Mouse (Mus musculus): ENCODE data around the gene Arrb1. TPM values are rescaled to one million over a fixed set of nuclear protein-coding genes. Genes with fewer than 3 reads are reported as not detected.
A peak's percentile ranks its signal among the peaks of the same experiment; 100 is the strongest.
"Not testable (repeated sequence)": the region's sequence is repeated elsewhere in the genome, so short reads cannot be mapped to it uniquely, and the experiment has no call there.

The Arrb1 gene
- 5.5 and 7.2 TPM in 2 replicates for polyA plus RNA-seq (2015; fragmentation: Nextera tagmentation; extraction: Ambion mirVana)

- Histone ChIP-seq H3K36me3 (no peaks in the 10 kb centered on the region), H3K9ac (peak within 1 kb of the TSS; percentile 70), H3K4me3 (replicated peaks) (peak within 1 kb of the TSS; percentile 70), H3K27me3 (no peaks in the 10 kb centered on the region), H3K27ac (replicated peaks) (peak within 1 kb of the TSS; percentile 74), H3K9me3 (replicated peaks) (no peaks in the 10 kb centered on the region), H3K4me2 (replicated peaks) (peak within 1 kb of the TSS; percentile 91), H3K4me1 (peaks cover 54% of the 10 kb centered on the region)
- ATAC-seq (ENCODE audit: insufficient number of reproducible peaks, low FRiP score, low TSS enrichment, low read depth): peak; percentile 84
- under 1% methylated on average over 62 of the region's 68 CpGs for WGBS
Observed at GRCm38 (mm10) chr7:99534901-99535735, at the start of gene Arrb1. Gene Arrb1, plus strand, starts transcription at chr7:99535466.

- H3K4me1 ChIP-seq: no peaks in the 10 kb centered on the region
- no peak overlapping the region for H3K4me3 ChIP-seq (replicated peaks)
- no peaks in the 10 kb centered on the region for H3K36me3 ChIP-seq
- H3K4me2 ChIP-seq (replicated peaks): no peak overlapping the region
- H3K9me3 ChIP-seq (replicated peaks): 0 out of 2 replicates have a peak, but pooled peaks cover 3% of the 10 kb centered on the region
- peaks cover 8% of the 10 kb centered on the region; the same call in 1 of the 2 replicates for H3K27me3 ChIP-seq
- WGBS: 66% methylated on average over 5 of the region's 5 CpGs
- no peak overlapping the region for H3K9ac ChIP-seq
- ATAC-seq (ENCODE audit: insufficient number of reproducible peaks, low FRiP score, low TSS enrichment, low read depth): no peak
- no peak overlapping the region for H3K27ac ChIP-seq (replicated peaks)
Observed at GRCm38 (mm10) chr7:99489708-99490107, 45.6 kb upstream of the Arrb1 start.

- WGBS: 58% methylated on average over 1 of the region's 1 CpGs
- Histone ChIP-seq H3K9me3 (replicated peaks) (no peaks in the 10 kb centered on the region), H3K27me3 (no peaks in the 10 kb centered on the region), H3K9ac (no peak overlapping the region), H3K27ac (replicated peaks) (no peak overlapping the region), H3K4me3 (replicated peaks) (no peak overlapping the region), H3K4me1 (no peaks in the 10 kb centered on the region), H3K36me3 (no peaks in the 10 kb centered on the region), H3K4me2 (replicated peaks) (no peak overlapping the region)
- no peak for ATAC-seq (ENCODE audit: insufficient number of reproducible peaks, low FRiP score, low TSS enrichment, low read depth)
Observed at GRCm38 (mm10) chr7:99499128-99499527, 36.1 kb upstream of the Arrb1 start.

GRCm38 (mm10) chr7:99500201-99500600 lies 35.1 kb upstream of the Arrb1 start:
- peak; percentile 43 for ATAC-seq (ENCODE audit: insufficient number of reproducible peaks, low FRiP score, low TSS enrichment, low read depth)
- Histone ChIP-seq H3K36me3 (no peaks in the 10 kb centered on the region), H3K4me1 (no peaks in the 10 kb centered on the region), H3K27ac (replicated peaks) (no peak overlapping the region), H3K9me3 (replicated peaks) (no peaks in the 10 kb centered on the region), H3K27me3 (no peaks in the 10 kb centered on the region), H3K9ac (no peak overlapping the region), H3K4me3 (replicated peaks) (no peak overlapping the region), H3K4me2 (replicated peaks) (no peak overlapping the region)
- 3% methylated on average over 8 of the region's 8 CpGs for WGBS

- no peak for ATAC-seq (ENCODE audit: insufficient number of reproducible peaks, low FRiP score, low TSS enrichment, low read depth)
- Histone ChIP-seq H3K9ac (no peak overlapping the region), H3K27ac (replicated peaks) (no peak overlapping the region), H3K9me3 (replicated peaks) (no peaks in the 10 kb centered on the region), H3K4me3 (replicated peaks) (no peak overlapping the region), H3K27me3 (no peaks in the 10 kb centered on the region), H3K4me2 (replicated peaks) (no peak overlapping the region), H3K36me3 (no peaks in the 10 kb centered on the region), H3K4me1 (no peaks in the 10 kb centered on the region)
- WGBS: 32% methylated on average over 5 of the region's 5 CpGs
Observed at GRCm38 (mm10) chr7:99500655-99501054, 34.6 kb upstream of the Arrb1 start.

GRCm38 (mm10) chr7:99501148-99501547 lies 34.1 kb upstream of the Arrb1 start:
- Histone ChIP-seq H3K27ac (replicated peaks) (no peak overlapping the region), H3K4me3 (replicated peaks) (no peak overlapping the region), H3K27me3 (no peaks in the 10 kb centered on the region), H3K9me3 (replicated peaks) (no peaks in the 10 kb centered on the region), H3K4me2 (replicated peaks) (no peak overlapping the region), H3K36me3 (no peaks in the 10 kb centered on the region), H3K4me1 (no peaks in the 10 kb centered on the region), H3K9ac (no peak overlapping the region)
- ATAC-seq (ENCODE audit: insufficient number of reproducible peaks, low FRiP score, low TSS enrichment, low read depth): no peak
- 54% methylated on average over 1 of the region's 1 CpGs for WGBS

- ATAC-seq (ENCODE audit: insufficient number of reproducible peaks, low FRiP score, low TSS enrichment, low read depth): no peak
- H3K4me2 ChIP-seq (replicated peaks): no peak overlapping the region
- no peaks in the 10 kb centered on the region for H3K36me3 ChIP-seq
- no peaks in the 10 kb centered on the region for H3K27me3 ChIP-seq
- no peaks in the 10 kb centered on the region for H3K9me3 ChIP-seq (replicated peaks)
- H3K9ac ChIP-seq: no peak overlapping the region
- no peak overlapping the region for H3K27ac ChIP-seq (replicated peaks)
- no peak overlapping the region for H3K4me3 ChIP-seq (replicated peaks)
- H3K4me1 ChIP-seq: no peaks in the 10 kb centered on the region
Observed at GRCm38 (mm10) chr7:99504556-99504955, 30.7 kb upstream of the Arrb1 start.

GRCm38 (mm10) chr7:99508187-99508586 lies 27.1 kb upstream of the Arrb1 start:
- H3K9ac ChIP-seq; ATAC-seq (ENCODE audit: insufficient number of reproducible peaks, low FRiP score, low TSS enrichment, low read depth); H3K27ac ChIP-seq (replicated peaks); H3K4me2 ChIP-seq (replicated peaks); H3K4me3 ChIP-seq (replicated peaks); H3K27me3 ChIP-seq; H3K4me1 ChIP-seq; H3K36me3 ChIP-seq; H3K9me3 ChIP-seq (replicated peaks): not testable (repeated sequence)
- 18% methylated on average over 2 of the region's 2 CpGs for WGBS

GRCm38 (mm10) chr7:99510087-99510501 lies 25.2 kb upstream of the Arrb1 start:
- H3K27ac ChIP-seq (replicated peaks): no peak overlapping the region
- no peaks in the 10 kb centered on the region for H3K27me3 ChIP-seq
- no peak overlapping the region for H3K4me3 ChIP-seq (replicated peaks)
- peak; percentile 43; the same call in 1 of the 2 replicates for ATAC-seq (ENCODE audit: insufficient number of reproducible peaks, low FRiP score, low TSS enrichment, low read depth)
- no peaks in the 10 kb centered on the region for H3K36me3 ChIP-seq
- peaks cover 8% of the 10 kb centered on the region for H3K4me1 ChIP-seq
- no peak overlapping the region for H3K4me2 ChIP-seq (replicated peaks)
- H3K9me3 ChIP-seq (replicated peaks): no peaks in the 10 kb centered on the region
- H3K9ac ChIP-seq: no peak overlapping the region
- 9% methylated on average over 8 of the region's 8 CpGs for WGBS

GRCm38 (mm10) chr7:99516092-99516813 lies 19.0 kb upstream of the Arrb1 start:
- Histone ChIP-seq H3K9me3 (replicated peaks) (no peaks in the 10 kb centered on the region), H3K4me2 (replicated peaks) (no peak overlapping the region), H3K27me3 (no peaks in the 10 kb centered on the region), H3K27ac (replicated peaks) (no peak overlapping the region), H3K36me3 (no peaks in the 10 kb centered on the region), H3K4me3 (replicated peaks) (no peak overlapping the region), H3K4me1 (no peaks in the 10 kb centered on the region), H3K9ac (no peak overlapping the region)
- 81% methylated on average over 9 of the region's 9 CpGs for WGBS
- no peak for ATAC-seq (ENCODE audit: insufficient number of reproducible peaks, low FRiP score, low TSS enrichment, low read depth)

- Histone ChIP-seq H3K36me3 (no peaks in the 10 kb centered on the region), H3K4me3 (replicated peaks) (no peak overlapping the region), H3K9me3 (replicated peaks) (no peaks in the 10 kb centered on the region), H3K27me3 (no peaks in the 10 kb centered on the region), H3K27ac (replicated peaks) (no peak overlapping the region), H3K9ac (no peak overlapping the region), H3K4me1 (no peaks in the 10 kb centered on the region), H3K4me2 (replicated peaks) (no peak overlapping the region)
- WGBS: 81% methylated on average over 3 of the region's 3 CpGs
- ATAC-seq (ENCODE audit: insufficient number of reproducible peaks, low FRiP score, low TSS enrichment, low read depth): no peak
Observed at GRCm38 (mm10) chr7:99516814-99517157, 18.5 kb upstream of the Arrb1 start.

All from embryonic facial prominence, embryonic 15.5 days (tissue).